Mouse (Mus musculus) liver, adult 2 months (tissue): ENCODE measurements around the gene Slc45a1.

Experiments used
- CTCF ChIP-seq: fragments of 200-500 bp; IDR thresholded peaks from 2 replicates; pipeline ENCODE4 v1.5.1; 2011; ENCODE audit warnings: low read depth, low read length, control low read depth
- POLR2A ChIP-seq: fragments of 200-500 bp; IDR thresholded peaks from 2 replicates; pipeline ENCODE4 v1.6.1; 2011; ENCODE audit warnings: low read length, control low read depth; ENCODE audit not compliant: insufficient read depth; ENCODE audit errors: extremely low read depth

GRCm38 (mm10) chr4:150622641-150623040 is 29.3 kb downstream of the Slc45a1 start:
- TF ChIP-seq POLR2A (no peak), CTCF (no peak)
